Mouse (Mus musculus) lung, embryonic 14.5 days (tissue): ENCODE measurements around the gene Gm20503. TPM values are rescaled to one million over a fixed set of nuclear protein-coding genes. Genes with fewer than 3 reads are reported as not detected.

ENCODE experiments used
- ATAC-seq: fragments of 200-750 bp; cut with Nextera tagmentation; 2 replicates; pipeline ENCODE4 v1.8.0; 2017; ENCODE audit warnings: mild to moderate bottlenecking, moderate TSS enrichment, moderate library complexity; ENCODE audit not compliant: insufficient read depth
- DNase-seq: peaks from one replicate; pipeline ENCODE4 v3.0.0-alpha.2; 2015
- H3K27ac ChIP-seq: fragments of 300-500 bp; sonication (generic); 2 replicates; pipeline ENCODE4 v1.5.1; 2014; ENCODE audit warnings: low read depth, mild to moderate bottlenecking, moderate library complexity
- H3K27me3 ChIP-seq: fragments of 300-500 bp; sonication (generic); 2 replicates; pipeline ENCODE4 v1.6.1; 2014; ENCODE audit warnings: low read length, control low read depth; ENCODE audit not compliant: insufficient read depth
- H3K36me3 ChIP-seq: fragments of 300-500 bp; sonication (generic); 2 replicates; pipeline ENCODE4 v1.6.1; 2014; ENCODE audit warnings: control low read depth; ENCODE audit not compliant: insufficient read depth
- H3K4me1 ChIP-seq: fragments of 300-500 bp; sonication (generic); 2 replicates; pipeline ENCODE4 v1.6.1; 2014; ENCODE audit warnings: antibody characterized with exemption, control low read depth; ENCODE audit not compliant: insufficient read depth
- H3K4me2 ChIP-seq: fragments of 300-500 bp; sonication (generic); 2 replicates; pipeline ENCODE4 v1.6.1; 2014; ENCODE audit warnings: mild to moderate bottlenecking
- H3K4me3 ChIP-seq: fragments of 300-500 bp; sonication (generic); 2 replicates; pipeline ENCODE4 v1.5.1; 2014; ENCODE audit warnings: low read depth, low read length
- H3K9ac ChIP-seq: fragments of 300-500 bp; sonication (generic); 2 replicates; pipeline ENCODE4 v1.6.1; 2014
- H3K9me3 ChIP-seq: fragments of 300-500 bp; sonication (generic); 2 replicates; pipeline ENCODE4 v1.6.1; 2016; ENCODE audit warnings: low read depth, low read length, control low read depth
- CTCF ChIP-seq: IDR thresholded peaks from 2 replicates; pipeline ENCODE4 v1.5.1; 2016; ENCODE audit warnings: antibody characterized with exemption, low read depth
- WGBS: fragments of 180-500 bp; shearing (Covaris S2); extraction: QIAGEN DNeasy Blood & Tissue Kit; methylation state at CpG from one replicate; pipeline ENCODE4 v1.1.7; 2014; 5-methylcytosine and 5-hydroxymethylcytosine counted together
- polyA plus RNA-seq: library from polyadenylated mRNA; unstranded; fragments of >200 nt; fragmentation: Nextera tagmentation; extraction: Ambion mirVana; gene quantifications from 2 replicates; pipeline ENCODE4 v1.2.1, GENCODE M21; 2014

Gm20503 gene
- polyA plus RNA-seq, 1 experiment from 2014 or later: 13.6 TPM

- H3K4me2 ChIP-seq: no peak overlapping the region
- no peaks in the 10 kb centered on the region for H3K9me3 ChIP-seq
- no peak for ATAC-seq
- no peak for TF ChIP-seq CTCF
- H3K27ac ChIP-seq: no peak overlapping the region
- no peaks in the 10 kb centered on the region for H3K27me3 ChIP-seq
- WGBS: 29% methylated on average over 3 of the region's 3 CpGs
- no peaks in the 10 kb centered on the region for H3K36me3 ChIP-seq
- no peak for DNase-seq
- H3K4me3 ChIP-seq: no peak overlapping the region
- H3K9ac ChIP-seq: no peak overlapping the region
- H3K4me1 ChIP-seq: no peaks in the 10 kb centered on the region
Measured at GRCm38 (mm10) chr4:59069276-59069675, 66.3 kb downstream of the Gm20503 start.

- ATAC-seq: no peak
- H3K9me3 ChIP-seq: no peaks in the 10 kb centered on the region
- no peak for DNase-seq
- no peak overlapping the region for H3K27ac ChIP-seq
- no peak for TF ChIP-seq CTCF
- no peaks in the 10 kb centered on the region for H3K27me3 ChIP-seq
- WGBS: 72% methylated on average over 2 of the region's 2 CpGs
- H3K4me3 ChIP-seq: no peak overlapping the region
- no peak overlapping the region for H3K4me2 ChIP-seq
- no peaks in the 10 kb centered on the region for H3K4me1 ChIP-seq
- H3K9ac ChIP-seq: no peak overlapping the region
- H3K36me3 ChIP-seq: no peaks in the 10 kb centered on the region
Measured at GRCm38 (mm10) chr4:59083430-59083829, 80.4 kb downstream of the Gm20503 start.

GRCm38 (mm10) chr4:59089391-59089790 lies 86.4 kb downstream of the Gm20503 start:
- no peak for TF ChIP-seq CTCF
- Histone ChIP-seq H3K4me3 (no peak overlapping the region), H3K4me1 (no peaks in the 10 kb centered on the region), H3K36me3 (no peaks in the 10 kb centered on the region), H3K9me3 (no peaks in the 10 kb centered on the region), H3K9ac (no peak overlapping the region), H3K4me2 (no peak overlapping the region), H3K27me3 (no peaks in the 10 kb centered on the region), H3K27ac (no peak overlapping the region)
- 9% methylated on average over 1 of the region's 1 CpGs for WGBS
- DNase-seq (no peak), ATAC-seq (no peak)

Other genes with a start within 250 kb of the Gm20503 start
- gene Olfr267, start 215.5 kb upstream of the Gm20503 start, polyA plus RNA-seq: not detected in 2 replicates
- gene Ecpas, start 90.5 kb upstream of the Gm20503 start, polyA plus RNA-seq: 41.1 and 41.5 TPM in 2 replicates
- 0.46 and 0.70 TPM in 2 replicates for gene Zkscan16, start 59.6 kb upstream of the Gm20503 start, polyA plus RNA-seq
- gene Ptgr1, start 16.1 kb upstream of the Gm20503 start, polyA plus RNA-seq: 26.2 and 26.3 TPM in 2 replicates
- 12.1 and 14.8 TPM in 2 replicates for gene Dnajc25, start 8.1 kb upstream of the Gm20503 start, polyA plus RNA-seq
- 123 and 137 TPM in 2 replicates for gene Gng10, start 31.9 kb downstream of the Gm20503 start, polyA plus RNA-seq
- not detected in 2 replicates for gene AI481877, start 135.8 kb downstream of the Gm20503 start, polyA plus RNA-seq
- 12.3 and 13.8 TPM in 2 replicates for gene Ugcg, start 186.0 kb downstream of the Gm20503 start, polyA plus RNA-seq